Mouse (Mus musculus) myocyte (in vitro differentiated cells): ENCODE results near the gene Rchy1. TPM values are rescaled to one million over a fixed set of nuclear protein-coding genes. Genes with fewer than 3 reads are reported as not detected.
A peak's percentile ranks its signal among the peaks of the same experiment; 100 is the strongest.

Experiments used
- H3K27me3 ChIP-seq: one replicate; pipeline ENCODE4 v1.6.1; 2011; ENCODE audit not compliant: control insufficient read depth, insufficient read depth, insufficient read length
- H3K36me3 ChIP-seq: one replicate; pipeline ENCODE4 v1.6.1; 2011; ENCODE audit not compliant: control insufficient read depth, insufficient read depth
- H3K4me2 ChIP-seq: one replicate; pipeline ENCODE4 v1.6.1; 2011; ENCODE audit warnings: low read depth, control low read depth
- H3K4me3 ChIP-seq: one replicate; pipeline ENCODE4 v1.5.1; 2011; ENCODE audit warnings: mild to moderate bottlenecking, control low read depth, moderate library complexity
- H3K79me2 ChIP-seq: one replicate; pipeline ENCODE4 v1.6.1; 2011; ENCODE audit not compliant: control insufficient read depth, insufficient read depth
- H3ac ChIP-seq: one replicate; pipeline ENCODE4 v1.6.1; 2011; ENCODE audit not compliant: control insufficient read depth, insufficient read length
- CEBPB ChIP-seq: IDR thresholded peaks from 2 replicates; pipeline ENCODE4 v1.6.1; 2011; ENCODE audit warnings: mild to moderate bottlenecking, moderate library complexity; ENCODE audit not compliant: poor library complexity, insufficient read depth, severe bottlenecking
- E2F4 ChIP-seq: IDR thresholded peaks from one replicate; pipeline ENCODE4 v1.6.1; 2011; ENCODE audit warnings: mild to moderate bottlenecking, control low read depth, moderate library complexity; ENCODE audit not compliant: insufficient read depth
- MAX ChIP-seq: IDR thresholded peaks from one replicate; pipeline ENCODE4 v1.6.1; 2011; ENCODE audit warnings: low read depth, mild to moderate bottlenecking, control low read depth
- MYOD1 ChIP-seq, 3 experiments: IDR thresholded peaks; one replicate each; pipeline ENCODE4 v1.6.1; 2011; ENCODE audit warnings: control low read depth in 2 of 3, low read depth in 2 of 3, mild to moderate bottlenecking in 2 of 3, moderate library complexity in 1 of 3; ENCODE audit not compliant: insufficient read length in 2 of 3, control insufficient read depth in 1 of 3
- MYOG ChIP-seq, 3 experiments: IDR thresholded peaks; one replicate each; pipeline ENCODE4 v1.6.1; 2011; ENCODE audit warnings: control low read depth in 2 of 3, low read depth in 2 of 3, mild to moderate bottlenecking in 2 of 3; ENCODE audit not compliant: insufficient read length in 2 of 3, control insufficient read depth in 1 of 3, insufficient read depth in 1 of 3
- POLR2A ChIP-seq: IDR thresholded peaks from one replicate; pipeline ENCODE4 v1.6.1; 2011; ENCODE audit warnings: low read depth, mild to moderate bottlenecking, control low read depth, moderate library complexity; ENCODE audit not compliant: insufficient read length
- POLR2AphosphoS2 ChIP-seq: IDR thresholded peaks from one replicate; pipeline ENCODE4 v1.6.1; 2011; ENCODE audit warnings: low read depth, control low read depth; ENCODE audit not compliant: insufficient read length
- REST ChIP-seq: IDR thresholded peaks from one replicate; pipeline ENCODE4 v1.6.1; 2011; ENCODE audit warnings: mild to moderate bottlenecking, control low read depth, moderate library complexity; ENCODE audit not compliant: insufficient read depth, insufficient read length
- SRF ChIP-seq: IDR thresholded peaks from one replicate; pipeline ENCODE4 v1.6.1; 2011; ENCODE audit warnings: low read depth; ENCODE audit not compliant: control insufficient read depth, insufficient read length
- TCF12 ChIP-seq: IDR thresholded peaks from one replicate; pipeline ENCODE4 v1.6.1; 2011; ENCODE audit warnings: mild to moderate bottlenecking, control low read depth; ENCODE audit not compliant: poor library complexity, insufficient read depth, severe bottlenecking
- TCF3 ChIP-seq: IDR thresholded peaks from one replicate; pipeline ENCODE4 v1.6.1; 2011; ENCODE audit warnings: low read depth, control low read depth; ENCODE audit not compliant: insufficient read length
- USF1 ChIP-seq: IDR thresholded peaks from one replicate; pipeline ENCODE4 v1.6.1; 2011; ENCODE audit warnings: low read depth, mild to moderate bottlenecking, control low read depth, moderate library complexity
- polyA plus RNA-seq: library from polyadenylated mRNA; unstranded; fragments of >200 nt; fragmentation: generic; extraction: Trizol; gene quantifications from one replicate; pipeline ENCODE4 v1.2.1, GENCODE M21; 2012; ENCODE audit warnings: missing spikeins

The Rchy1 gene
- polyA plus RNA-seq, 1 experiment: 29.8 TPM

- no peak overlapping the region for H3ac ChIP-seq
Observed at GRCm38 (mm10) chr5:91976566-91977396, 13.9 kb upstream of the Rchy1 start.

DNA sequence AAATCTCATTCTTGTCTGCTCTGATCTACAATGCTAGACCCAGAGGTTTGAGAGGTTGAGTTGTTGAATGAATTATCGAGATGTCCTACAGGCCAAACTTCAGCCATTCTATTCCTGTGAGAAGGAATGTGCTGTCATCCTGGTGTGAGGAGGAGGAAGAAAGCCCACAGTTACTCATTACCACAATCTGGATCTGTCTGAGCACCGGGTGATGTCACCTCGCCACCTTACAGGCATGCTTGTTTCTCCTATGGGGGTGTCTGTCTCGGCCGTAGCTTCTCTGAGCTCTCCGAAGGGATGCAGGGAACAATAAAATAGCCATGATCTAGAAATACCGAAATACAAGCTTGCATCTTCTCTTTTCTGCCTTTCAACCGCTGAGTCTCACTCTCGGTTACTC, 12.9 kb upstream of the Rchy1 start:
- Histone ChIP-seq H3K36me3 (no peaks in the 10 kb centered on the region), H3ac (no peak overlapping the region)

More at GRCm38 (mm10) chr5:91976566-91977396, 13.9 kb upstream of the Rchy1 start:
- Histone ChIP-seq H3K36me3 (no peaks in the 10 kb centered on the region), H3K4me2 (no peak overlapping the region), H3K79me2 (no peaks in the 10 kb centered on the region), H3K4me3 (no peak overlapping the region), H3K27me3 (no peaks in the 10 kb centered on the region)
- TF ChIP-seq POLR2A (no peak), USF1 (no peak), MYOD1 (IDR thresholded peaks at IDR 0.05; ENCODE audit: control insufficient read depth in 1 of 3, insufficient read length in 2 of 3, low read depth in 2 of 3) (no peak)

DNA sequence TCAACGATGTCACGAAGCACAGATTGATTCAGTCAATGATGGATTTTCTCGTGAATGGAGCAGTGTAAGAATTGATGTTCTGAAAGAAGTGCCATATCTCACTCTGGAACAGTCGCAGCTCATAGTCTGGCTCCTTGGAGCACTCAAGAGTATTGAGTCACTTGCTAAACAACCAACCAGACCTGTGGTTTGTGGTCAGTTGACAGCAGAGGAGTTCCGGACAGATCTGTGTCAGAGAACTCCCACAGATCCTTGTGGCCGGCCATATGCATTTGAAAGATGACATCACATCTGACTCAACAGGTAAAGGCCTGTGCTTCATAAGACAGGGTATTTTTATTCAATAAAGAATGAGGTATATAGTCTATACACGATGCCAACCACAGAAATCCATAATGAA, 11.1 kb upstream of the Rchy1 start:
- no peak overlapping the region for H3K4me3 ChIP-seq
- TF ChIP-seq MYOD1 (IDR thresholded peaks at IDR 0.05; ENCODE audit: control insufficient read depth in 1 of 3, insufficient read length in 2 of 3, low read depth in 2 of 3) (no peak), TCF12 (no peak), POLR2A (no peak), SRF (no peak), USF1 (no peak), MAX (no peak), TCF3 (no peak), MYOG (IDR thresholded peaks at IDR 0.05; ENCODE audit: control insufficient read depth in 1 of 3, insufficient read depth in 1 of 3, insufficient read length in 2 of 3, low read depth in 2 of 3) (no peak), E2F4 (no peak), CEBPB (no peak), POLR2AphosphoS2 (no peak), REST (no peak)
- no peaks in the 10 kb centered on the region for H3K36me3 ChIP-seq
- H3ac ChIP-seq: no peak overlapping the region
- peak overlapping the region; percentile 6 for H3K4me2 ChIP-seq
- H3K27me3 ChIP-seq: no peaks in the 10 kb centered on the region
- no peaks in the 10 kb centered on the region for H3K79me2 ChIP-seq

More for the DNA sequence above, 12.9 kb upstream of the Rchy1 start:
- Histone ChIP-seq H3K4me3 (no peak overlapping the region), H3K4me2 (no peak overlapping the region), H3K27me3 (no peaks in the 10 kb centered on the region), H3K79me2 (no peaks in the 10 kb centered on the region)
- TF ChIP-seq REST: no peak
- no peak for TF ChIP-seq SRF
- TF ChIP-seq MYOD1 (IDR thresholded peaks at IDR 0.05; ENCODE audit: control insufficient read depth in 1 of 3, insufficient read length in 2 of 3, low read depth in 2 of 3): no peak
- no peak for TF ChIP-seq TCF12
- TF ChIP-seq MYOG (IDR thresholded peaks at IDR 0.05; ENCODE audit: control insufficient read depth in 1 of 3, insufficient read depth in 1 of 3, insufficient read length in 2 of 3, low read depth in 2 of 3): no peak
- TF ChIP-seq TCF3: no peak
- no peak for TF ChIP-seq E2F4
- no peak for TF ChIP-seq POLR2AphosphoS2
- no peak for TF ChIP-seq USF1
- no peak for TF ChIP-seq POLR2A
- no peak for TF ChIP-seq MAX
- no peak for TF ChIP-seq CEBPB

DNA sequence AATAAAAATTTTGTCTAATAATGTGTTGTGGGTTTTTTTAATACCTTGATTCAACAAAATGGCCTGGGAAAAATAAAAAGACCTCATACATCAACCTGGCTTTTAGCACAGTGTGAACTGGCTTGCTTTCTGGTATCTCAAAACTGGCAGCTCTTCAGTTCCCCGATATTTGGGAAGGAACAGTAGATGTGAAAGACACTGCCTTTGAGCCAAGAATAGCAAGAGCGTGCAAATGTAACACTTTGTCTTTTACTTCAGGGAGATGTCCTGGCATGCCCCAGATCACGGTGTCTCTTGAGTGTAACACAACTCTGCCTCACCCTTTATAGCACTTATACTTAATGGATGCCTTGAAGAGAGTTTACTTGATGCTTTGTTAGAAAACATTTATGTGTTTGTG, 9.2 kb upstream of the Rchy1 start:
- TF ChIP-seq USF1 (no peak), REST (no peak), MAX (no peak), MYOD1 (IDR thresholded peaks at IDR 0.05; ENCODE audit: control insufficient read depth in 1 of 3, insufficient read length in 2 of 3, low read depth in 2 of 3) (no peak), MYOG (IDR thresholded peaks at IDR 0.05; ENCODE audit: control insufficient read depth in 1 of 3, insufficient read depth in 1 of 3, insufficient read length in 2 of 3, low read depth in 2 of 3) (no peak), TCF12 (no peak), POLR2AphosphoS2 (no peak), SRF (no peak), TCF3 (no peak), CEBPB (no peak), E2F4 (no peak), POLR2A (no peak)
- Histone ChIP-seq H3K4me2 (no peak overlapping the region), H3K4me3 (no peak overlapping the region), H3K27me3 (no peaks in the 10 kb centered on the region), H3ac (no peak overlapping the region), H3K79me2 (no peaks in the 10 kb centered on the region), H3K36me3 (no peaks in the 10 kb centered on the region)
